ENCODE assay signal across 32 mouse cellular contexts in the genomic region with DNA sequence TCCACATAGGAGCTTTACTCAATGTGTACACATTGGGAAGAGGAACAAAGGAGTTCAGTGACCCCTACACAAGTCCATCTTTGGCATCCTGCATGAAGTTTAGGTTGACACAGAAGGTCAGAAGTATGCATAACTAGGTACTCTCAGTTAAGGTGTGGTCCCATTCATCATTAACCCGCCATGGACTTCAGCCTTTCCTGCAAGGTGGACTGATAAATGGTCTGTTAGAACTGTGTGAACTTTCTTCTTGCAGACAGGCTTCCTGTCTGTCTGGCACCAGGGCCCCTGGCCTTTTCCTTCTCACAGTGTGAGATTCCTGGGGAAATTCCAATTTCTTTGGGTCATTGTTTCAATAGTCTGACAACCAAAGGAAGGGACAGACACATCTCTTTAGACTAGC.
A peak's percentile ranks its signal among the peaks of the same experiment; 100 is the strongest.
DNase-seq lines count a peak whose midpoint lies in the region; ATAC-seq and TF ChIP-seq lines count a peak whose summit lies in the region.
"Had no signal": no experiment of that assay in that cellular context is flagged by ENCODE, and none has a peak within 500 bp of the region (broad histone marks: within the 10 kb centered on the region; RNA-seq: fewer than 3 reads in every experiment).

No protein-coding gene starts in this region.

- no peak for TF ChIP-seq POLR2A in kidney, adult 2 months (IDR thresholded peaks at IDR 0.05; ENCODE audit: low read depth, low read length)
- no peak for TF ChIP-seq POLR2A in heart, adult 2 months (IDR thresholded peaks at IDR 0.05; ENCODE audit: insufficient read depth, low read depth, low read length)

- no peaks in the 10 kb centered on the region for H3K79me2 ChIP-seq in heart, adult 2 months (replicated peaks; ENCODE audit: control insufficient read depth, insufficient read depth, low read length)

- no peak overlapping the region for H3K27ac ChIP-seq in kidney, adult 2 months (ENCODE audit: insufficient read depth, low read depth, low read length)
- H3K27ac ChIP-seq in kidney, embryonic 15.5 days = no peak overlapping the region
- no peak overlapping the region for H3K27ac ChIP-seq in intestine, embryonic 15.5 days
- H3K27ac ChIP-seq in heart, adult 2 months = no peak overlapping the region
- H3K27ac ChIP-seq: embryonic facial prominence, embryonic 13.5 days; forebrain, embryonic 10.5 days; forebrain, embryonic 15.5 days; hindbrain, embryonic 12.5 days; hindbrain, postnatal 0 days; limb, embryonic 13.5 days; midbrain, embryonic 10.5 days; midbrain, embryonic 15.5 days; neural tube, embryonic 15.5 days had no signal

- 65% methylated on average over 1 of the region's 1 CpGs for WGBS in kidney, adult 2 months
- 56% methylated on average over 1 of the region's 1 CpGs for WGBS in kidney, embryonic 15.5 days
- WGBS in intestine, embryonic 15.5 days = 30% methylated on average over 1 of the region's 1 CpGs
- WGBS in heart, adult 2 months = 44% methylated on average over 1 of the region's 1 CpGs

- no peak overlapping the region for H3K4me3 ChIP-seq in kidney, adult 2 months (ENCODE audit: insufficient read depth, low read depth, low read length)
- H3K4me3 ChIP-seq in kidney, embryonic 15.5 days (replicated peaks) = no peak overlapping the region
- H3K4me3 ChIP-seq in intestine, embryonic 15.5 days (replicated peaks) = no peak overlapping the region
- H3K4me3 ChIP-seq in heart, adult 2 months = no peak overlapping the region
- H3K4me3 ChIP-seq: embryonic facial prominence, embryonic 13.5 days; forebrain, embryonic 10.5 days; forebrain, embryonic 15.5 days; hindbrain, embryonic 12.5 days; limb, embryonic 13.5 days; midbrain, embryonic 10.5 days; midbrain, embryonic 15.5 days; neural tube, embryonic 15.5 days had no signal

- no peak for TF ChIP-seq EP300 in heart, adult 2 months (IDR thresholded peaks at IDR 0.05; ENCODE audit: insufficient read depth, low read depth, low read length)

- no peak for TF ChIP-seq CTCF in kidney, adult 2 months (conservative IDR thresholded peaks at IDR 0.05; ENCODE audit: insufficient read depth, insufficient read length, low read depth, low read length)
- no peak for TF ChIP-seq CTCF in heart, adult 2 months (IDR thresholded peaks at IDR 0.05)

- H3K9ac ChIP-seq in kidney, embryonic 15.5 days = no peak overlapping the region
- H3K9ac ChIP-seq in intestine, embryonic 15.5 days = no peak overlapping the region
- no peak overlapping the region for H3K9ac ChIP-seq in heart, adult 2 months (ENCODE audit: low read depth, low read length)
- H3K9ac ChIP-seq: embryonic facial prominence, embryonic 13.5 days; forebrain, embryonic 15.5 days; hindbrain, embryonic 12.5 days; limb, embryonic 13.5 days; midbrain, embryonic 15.5 days; neural tube, embryonic 15.5 days had no signal

- DNase-seq in kidney, adult 2 months = peak; percentile 59
- DNase-seq in Muller cell, postnatal 12 days (ENCODE audit: inconsistent ontology term) = peak; percentile 7
- peak; percentile 22 for DNase-seq in kidney, postnatal 14 days
- no peak for DNase-seq in heart, adult 2 months
- no peak for DNase-seq in left cerebral cortex, postnatal 14 days (ENCODE audit: low spot score in 2 of 2)
- no peak for DNase-seq in adipocyte (ENCODE audit: low spot score)
- DNase-seq: adrenal gland, postnatal 10 days; cerebellum, adult 8-10 months; cerebellum, postnatal 25 days; embryo, embryonic 11 days; gastrocnemius, postnatal 25 days; heart, adult 11 months; heart, postnatal 36 days; lung, adult 18-20 months; lung, postnatal 10 days; spleen, adult 18-20 months; thymus, adult 2 months; thymus, postnatal 4 days had no signal

- H3K4me1 ChIP-seq in kidney, adult 2 months (ENCODE audit: control insufficient read depth, insufficient read depth, low read length) = no peaks in the 10 kb centered on the region
- no peaks in the 10 kb centered on the region for H3K4me1 ChIP-seq in kidney, embryonic 15.5 days
- H3K4me1 ChIP-seq in intestine, embryonic 15.5 days (replicated peaks) = no peaks in the 10 kb centered on the region
- no peaks in the 10 kb centered on the region for H3K4me1 ChIP-seq in heart, adult 2 months (ENCODE audit: control insufficient read depth, insufficient read depth, low read length)
- H3K4me1 ChIP-seq: embryonic facial prominence, embryonic 13.5 days; forebrain, embryonic 10.5 days; forebrain, embryonic 15.5 days; hindbrain, embryonic 12.5 days; limb, embryonic 13.5 days; midbrain, embryonic 10.5 days; midbrain, embryonic 15.5 days; neural tube, embryonic 15.5 days had no signal

- H3K4me2 ChIP-seq in kidney, embryonic 15.5 days = no peak overlapping the region
- no peak overlapping the region for H3K4me2 ChIP-seq in intestine, embryonic 15.5 days (replicated peaks)
- H3K4me2 ChIP-seq: embryonic facial prominence, embryonic 13.5 days; forebrain, embryonic 15.5 days; heart, embryonic 11.5 days; hindbrain, embryonic 12.5 days; limb, embryonic 13.5 days; liver, embryonic 11.5 days; midbrain, embryonic 15.5 days; neural tube, embryonic 15.5 days had no signal

- intact Hi-C loops in heart, adult 2 months (cut with DNase I) = no loop called here
- intact Hi-C loops in left cerebral cortex, postnatal 14 days (cut with DNase I) = no loop called here

- H3K36me3 ChIP-seq in kidney, adult 2 months (ENCODE audit: control insufficient read depth, insufficient read depth, low read length) = no peaks in the 10 kb centered on the region
- no peaks in the 10 kb centered on the region for H3K36me3 ChIP-seq in kidney, embryonic 15.5 days
- H3K36me3 ChIP-seq in intestine, embryonic 15.5 days = no peaks in the 10 kb centered on the region
- H3K36me3 ChIP-seq in heart, adult 2 months (ENCODE audit: control insufficient read depth, insufficient read depth, low read length) = no peaks in the 10 kb centered on the region
- H3K36me3 ChIP-seq: embryonic facial prominence, embryonic 13.5 days; forebrain, embryonic 10.5 days; forebrain, embryonic 15.5 days; hindbrain, embryonic 12.5 days; limb, embryonic 13.5 days; midbrain, embryonic 10.5 days; midbrain, embryonic 15.5 days; neural tube, embryonic 15.5 days had no signal

- no peaks in the 10 kb centered on the region for H3K27me3 ChIP-seq in kidney, adult 2 months (replicated peaks; ENCODE audit: control insufficient read depth, insufficient read depth, low read length)
- peaks cover 23% of the 10 kb centered on the region for H3K27me3 ChIP-seq in kidney, embryonic 15.5 days
- H3K27me3 ChIP-seq in intestine, embryonic 15.5 days (replicated peaks) = no peaks in the 10 kb centered on the region
- H3K27me3 ChIP-seq in heart, adult 2 months (ENCODE audit: control insufficient read depth, insufficient read depth, low read length) = no peaks in the 10 kb centered on the region
- H3K27me3 ChIP-seq: forebrain, embryonic 15.5 days; midbrain, embryonic 15.5 days; neural tube, embryonic 15.5 days had no signal

- ATAC-seq in kidney, embryonic 15.5 days (replicated peaks; ENCODE audit: low FRiP score) = no peak; the same call in 1 of the 2 replicates
- peak; percentile 95 for ATAC-seq in intestine, embryonic 15.5 days
- ATAC-seq: CD4-positive, CD25-positive, alpha-beta regulatory T cell, adult 4 months; forebrain, embryonic 15.5 days; hindbrain, postnatal 0 days; midbrain, embryonic 15.5 days had no signal

- no peaks in the 10 kb centered on the region for H3K9me3 ChIP-seq in kidney, embryonic 15.5 days (replicated peaks)
- no peaks in the 10 kb centered on the region for H3K9me3 ChIP-seq in intestine, embryonic 15.5 days
- H3K9me3 ChIP-seq: embryonic facial prominence, embryonic 13.5 days; forebrain, embryonic 10.5 days; forebrain, embryonic 15.5 days; hindbrain, embryonic 12.5 days; limb, embryonic 13.5 days; midbrain, embryonic 10.5 days; midbrain, embryonic 15.5 days; neural tube, embryonic 15.5 days had no signal

Comparison
In these comparisons a context has a peak if more than half of its experiments do, and no peak if none do; other contexts are left out.
1. DNase-seq: peak in kidney, adult 2 months (single experiment), Muller cell, postnatal 12 days (single experiment) and kidney, postnatal 14 days (single experiment); none in heart, adult 2 months (0 of 2), left cerebral cortex, postnatal 14 days (0 of 2) and adipocyte (single experiment).